Mouse (Mus musculus) spleen, postnatal 4 days (tissue): ENCODE results near the gene Akap5.

Source experiments
- DNase-seq, 2 experiments: peaks; one replicate each; pipeline ENCODE4 v3.0.0; 2022; ENCODE audit warnings: low spot score in 2 of 2

The Akap5 gene

DNA sequence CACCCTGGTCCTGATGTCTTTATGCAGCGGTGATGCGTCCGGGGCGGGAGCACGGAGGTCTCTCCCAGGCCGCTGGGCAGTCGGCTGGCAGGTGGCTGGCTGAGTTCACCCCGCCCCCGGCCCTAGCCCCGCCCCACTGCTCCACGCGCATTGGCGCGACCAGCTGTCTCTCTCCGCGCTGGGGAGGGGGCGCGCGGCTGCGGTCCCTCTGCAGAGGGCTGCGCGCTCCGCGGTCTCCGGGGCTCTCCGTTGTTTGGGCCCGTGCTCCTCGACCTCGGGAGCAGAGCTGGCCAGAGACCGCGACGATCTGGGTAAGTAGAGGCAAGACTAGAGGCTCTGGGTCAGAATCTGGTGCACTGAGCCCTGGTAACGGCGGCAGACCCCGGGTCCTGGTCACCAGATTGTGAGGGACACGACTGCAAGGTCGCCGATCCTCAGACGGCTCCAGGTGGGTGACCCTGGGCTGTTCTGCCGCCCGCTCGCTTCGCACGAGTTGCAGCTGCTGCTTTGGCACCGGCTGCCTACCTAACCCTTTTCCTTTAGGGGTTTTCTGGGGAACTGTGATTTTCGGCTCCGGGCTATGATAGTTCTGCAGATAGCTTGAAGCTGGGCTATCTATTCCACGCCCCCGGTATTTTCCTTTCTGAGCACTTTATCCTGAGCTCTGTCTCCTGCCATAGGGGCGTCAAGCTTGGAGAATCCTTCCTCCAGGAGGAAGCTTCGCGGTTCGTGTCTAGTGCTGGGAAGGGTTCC is at the start of gene Akap5:
Gene Akap5, plus strand, starts transcription at position 213 of the 753 bp plus-strand sequence.
- peak; percentile 25 to 72 for DNase-seq

DNA sequence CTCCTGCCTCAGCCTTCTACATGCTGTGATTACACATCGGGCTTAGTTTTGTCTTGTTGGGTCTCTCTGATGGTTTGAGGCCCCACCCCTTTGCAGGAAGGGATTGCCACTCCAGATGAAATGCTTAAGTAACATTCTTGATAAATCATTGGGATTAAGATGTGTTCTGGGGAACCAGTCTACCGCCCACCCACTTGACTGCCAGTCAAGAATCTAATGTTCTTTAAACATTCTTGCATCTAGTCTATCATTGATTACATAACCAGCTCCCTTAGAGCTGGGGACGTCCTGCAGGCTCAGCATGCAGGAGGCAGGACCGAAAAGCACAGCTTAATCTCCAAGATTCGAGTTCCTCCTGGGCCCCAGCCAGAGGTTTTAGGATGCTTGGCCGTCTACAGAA is 46.5 kb upstream of the Akap5 start:
- DNase-seq = no peak

DNA sequence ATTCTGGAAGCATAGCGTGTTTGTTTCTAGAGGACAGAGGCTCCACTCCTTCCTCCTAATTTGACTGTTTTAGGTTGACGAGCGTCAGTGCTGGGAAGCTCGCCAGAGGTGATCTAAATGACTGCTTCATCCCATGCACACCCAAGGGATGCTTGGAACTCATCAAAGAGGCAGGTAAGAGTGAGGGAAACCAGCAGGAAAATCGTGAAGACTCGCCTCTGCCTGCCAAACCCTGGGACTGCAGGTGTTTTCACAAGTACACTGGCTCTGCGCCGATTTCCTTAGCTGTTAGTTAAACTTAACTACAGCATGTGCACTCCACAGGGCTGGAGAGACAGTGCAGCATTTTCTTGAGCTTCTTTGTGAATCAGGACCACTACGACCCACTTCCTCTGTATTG is 44.1 kb upstream of the Akap5 start:
- DNase-seq = no peak

DNA sequence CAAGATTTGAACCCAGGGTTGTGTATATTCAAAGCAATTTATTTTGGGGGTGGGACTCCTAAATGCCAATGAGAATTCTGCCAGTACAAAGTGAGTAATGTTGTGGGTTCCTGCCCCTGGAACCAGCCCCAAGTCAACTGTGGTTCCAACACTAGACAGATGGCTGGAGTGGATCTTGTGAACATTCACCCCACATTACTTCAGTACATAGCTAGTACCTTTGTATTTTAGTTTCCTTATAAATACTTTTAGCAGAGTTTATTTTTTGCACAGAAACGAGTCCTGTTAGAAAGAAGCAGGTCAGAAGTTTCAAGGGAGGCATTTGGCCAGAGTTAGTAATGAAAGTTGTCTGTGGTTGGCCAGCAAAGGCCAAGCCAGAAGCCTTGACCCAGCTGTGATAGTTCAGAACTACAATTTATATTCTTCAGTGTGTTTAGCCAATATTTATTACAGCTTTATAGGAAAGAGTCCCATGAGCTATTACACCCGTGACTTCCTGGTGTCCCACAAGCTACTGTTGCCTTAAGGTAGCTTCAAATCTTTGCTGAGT is 43.5 kb upstream of the Akap5 start:
- no peak for DNase-seq

DNA sequence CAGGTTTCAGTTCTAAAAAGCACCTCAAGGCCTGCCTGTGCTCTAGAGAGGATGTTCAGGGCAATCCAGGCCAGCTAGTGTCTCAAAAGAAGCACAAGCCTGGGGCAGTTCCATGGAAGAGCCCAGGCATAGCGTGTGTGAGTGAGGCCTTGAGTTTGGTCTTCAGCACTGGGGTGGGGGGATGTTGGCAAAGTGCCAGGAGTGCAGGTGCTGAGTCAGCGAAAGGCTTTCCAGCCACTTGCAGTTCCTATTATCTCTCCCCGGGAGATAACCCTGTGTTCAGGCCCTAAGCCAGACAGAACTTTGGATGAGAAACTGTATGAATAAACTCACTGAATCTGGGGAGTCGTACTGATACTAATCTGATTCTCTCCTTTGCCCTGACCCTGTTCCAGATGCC is 42.6 kb upstream of the Akap5 start:
- no peak for DNase-seq

DNA sequence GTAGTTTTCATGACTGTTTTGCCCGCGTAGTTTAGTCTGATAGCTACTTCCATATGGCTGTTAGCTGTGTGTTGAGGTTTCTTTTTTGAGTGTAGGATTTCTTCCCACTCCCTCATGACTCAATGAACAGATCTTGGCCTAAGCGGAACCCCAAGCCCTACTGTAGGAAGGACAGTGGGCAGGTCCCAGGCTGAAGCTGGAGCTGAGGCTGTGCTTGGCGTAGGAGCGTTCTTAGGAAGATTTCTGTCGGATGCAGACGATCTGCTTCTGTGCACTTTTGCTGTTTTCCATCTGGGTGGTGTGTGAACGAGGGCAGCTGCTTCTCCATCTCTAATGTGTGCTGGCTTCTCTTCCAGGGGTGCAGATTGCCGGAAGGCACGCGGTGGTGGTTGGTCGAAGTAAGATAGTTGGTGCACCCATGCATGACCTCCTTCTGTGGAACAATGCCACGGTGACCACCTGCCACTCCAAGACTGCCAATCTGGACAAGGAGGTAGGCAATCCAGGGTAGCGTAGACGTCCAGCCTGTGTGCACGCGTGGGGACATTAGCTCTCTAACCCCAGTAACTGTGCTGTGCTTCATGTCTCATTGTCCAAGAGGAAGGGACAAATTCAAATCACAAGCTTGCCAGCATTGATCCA is 42.0 kb upstream of the Akap5 start:
- no peak for DNase-seq

DNA sequence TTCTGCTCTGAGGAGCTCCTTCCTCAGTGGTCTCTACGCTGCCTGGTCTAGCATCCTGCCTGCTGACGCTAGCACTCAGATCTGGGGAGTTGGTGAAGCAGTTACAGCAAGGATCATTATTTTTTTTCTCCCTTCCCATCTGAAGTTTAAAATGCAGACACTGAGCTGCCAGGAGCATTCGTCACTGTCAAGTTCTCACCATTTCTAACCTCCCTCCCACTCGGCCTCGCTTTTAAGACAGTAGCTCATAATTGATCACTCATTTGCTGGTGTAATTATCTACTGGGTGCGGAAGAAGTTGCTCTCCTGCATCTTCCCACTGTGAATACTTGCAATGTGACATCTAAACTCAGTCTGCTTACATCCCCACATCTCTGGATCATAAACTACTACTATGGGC is 39.3 kb upstream of the Akap5 start:
- no peak for DNase-seq

DNA sequence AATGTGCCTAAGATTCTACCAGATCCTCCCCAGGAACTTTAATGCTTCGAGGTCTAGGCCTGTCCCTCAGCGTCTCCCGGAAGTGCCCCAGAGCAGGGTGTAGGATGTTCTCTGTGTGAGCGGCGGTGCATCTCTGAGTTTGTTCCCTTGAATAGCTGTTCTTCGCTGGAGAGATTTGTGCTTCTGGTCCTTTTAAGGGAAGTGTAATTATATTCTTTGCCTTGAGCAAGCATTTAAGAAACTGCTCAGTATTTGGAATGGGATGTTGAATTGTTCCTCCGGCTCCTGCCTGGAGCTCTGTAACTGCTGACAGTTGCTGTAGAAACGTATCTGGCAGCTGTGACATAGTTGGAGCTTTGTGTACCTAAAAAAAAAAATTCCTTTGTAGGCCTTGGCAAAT is 36.7 kb upstream of the Akap5 start:
- DNase-seq = no peak

DNA sequence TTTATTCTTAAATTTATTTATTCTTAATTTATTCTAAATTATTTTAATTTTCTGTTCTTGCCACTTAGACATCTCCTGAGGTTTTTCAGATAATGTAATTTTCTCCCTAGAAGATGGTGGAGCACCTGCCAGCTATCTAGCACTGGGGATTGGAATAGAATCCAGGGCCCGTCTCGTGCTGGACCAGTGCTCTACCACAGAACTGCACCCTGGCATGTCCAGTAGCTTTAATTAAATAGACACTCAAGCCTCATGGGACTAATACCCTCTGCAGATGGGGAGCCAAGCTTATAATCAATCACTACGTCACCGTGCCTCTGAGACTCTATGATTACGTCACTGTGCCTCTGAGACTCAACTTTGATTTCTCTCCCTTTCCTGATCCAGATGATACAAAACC is 36.2 kb upstream of the Akap5 start:
- no peak for DNase-seq

DNA sequence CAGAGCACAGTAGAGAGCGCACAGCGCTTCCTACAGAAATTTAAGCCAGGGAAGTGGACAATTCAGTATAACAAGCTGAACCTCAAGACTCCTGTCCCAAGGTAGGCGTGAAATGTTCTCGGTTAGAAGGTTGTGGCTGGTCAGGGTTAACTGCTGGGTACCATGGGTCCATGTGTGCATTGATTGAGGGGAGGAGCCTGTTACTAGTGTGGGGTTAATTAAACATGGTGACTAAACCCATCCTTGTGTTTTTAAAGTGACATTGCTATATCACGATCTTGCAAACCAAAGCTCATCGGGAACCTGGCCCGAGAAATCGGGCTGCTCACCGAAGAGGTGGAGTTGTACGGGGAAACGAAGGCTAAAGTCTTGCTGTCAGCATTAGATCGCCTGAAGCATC is 35.3 kb upstream of the Akap5 start:
- DNase-seq = no peak

DNA sequence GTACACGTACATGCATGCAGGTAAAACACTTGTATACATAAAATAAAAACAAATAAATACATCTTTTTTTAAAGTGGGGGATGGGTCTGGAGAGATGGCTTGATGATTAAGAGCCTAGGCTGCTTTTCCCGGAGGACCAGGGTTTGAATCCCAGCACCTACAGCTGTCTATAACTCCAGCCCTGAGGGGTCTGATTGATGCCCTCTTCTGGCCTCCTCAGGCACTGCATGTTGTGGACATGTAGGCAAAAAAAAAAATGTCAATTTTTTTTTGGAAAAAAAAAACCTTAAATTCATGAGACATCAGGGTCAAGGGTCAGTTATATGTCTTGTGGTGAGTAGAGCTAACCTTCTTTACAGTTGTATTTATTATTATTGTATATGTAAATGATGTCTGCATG is 34.4 kb upstream of the Akap5 start:
- DNase-seq = no peak

DNA sequence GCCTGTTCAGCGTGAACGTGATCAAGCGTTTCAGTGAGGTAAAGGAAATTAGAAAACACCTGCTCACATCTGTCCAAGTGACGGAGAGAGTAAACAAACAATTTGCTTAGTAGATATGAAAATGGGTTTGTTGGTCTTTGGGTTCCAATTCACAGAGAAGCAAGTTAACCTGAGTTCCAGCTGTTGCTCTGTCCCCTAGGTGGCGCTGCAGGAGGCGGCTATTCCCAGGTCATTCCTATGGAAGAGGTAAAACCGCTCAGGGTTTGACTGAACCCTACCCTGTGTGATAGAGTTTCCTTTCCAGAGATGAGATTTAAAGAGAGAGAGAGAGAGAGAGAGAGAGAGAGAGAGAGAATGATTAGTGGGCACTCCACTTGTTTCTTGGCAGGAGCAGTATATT is 31.5 kb upstream of the Akap5 start:
- peak; percentile 47 to 80 for DNase-seq

DNA sequence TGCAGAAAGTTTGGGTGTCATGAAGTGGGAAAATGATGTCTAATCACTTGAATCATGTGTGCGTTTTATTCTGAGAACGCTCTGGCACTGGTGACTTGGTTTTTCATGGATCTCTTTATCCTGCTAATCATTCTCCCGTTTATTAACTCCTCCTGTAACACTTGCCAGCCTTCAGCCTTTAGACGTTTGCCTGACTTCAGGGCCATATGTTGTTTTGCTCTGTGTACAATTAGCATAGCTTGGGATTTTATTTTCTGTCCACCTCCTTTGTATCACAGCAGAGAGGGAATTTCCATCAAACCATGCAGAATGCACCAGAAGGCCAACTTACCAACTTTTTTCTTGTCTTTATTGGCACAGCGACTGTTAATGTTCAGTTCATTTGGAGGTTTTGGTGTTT is 26.9 kb upstream of the Akap5 start:
- DNase-seq = no peak

DNA sequence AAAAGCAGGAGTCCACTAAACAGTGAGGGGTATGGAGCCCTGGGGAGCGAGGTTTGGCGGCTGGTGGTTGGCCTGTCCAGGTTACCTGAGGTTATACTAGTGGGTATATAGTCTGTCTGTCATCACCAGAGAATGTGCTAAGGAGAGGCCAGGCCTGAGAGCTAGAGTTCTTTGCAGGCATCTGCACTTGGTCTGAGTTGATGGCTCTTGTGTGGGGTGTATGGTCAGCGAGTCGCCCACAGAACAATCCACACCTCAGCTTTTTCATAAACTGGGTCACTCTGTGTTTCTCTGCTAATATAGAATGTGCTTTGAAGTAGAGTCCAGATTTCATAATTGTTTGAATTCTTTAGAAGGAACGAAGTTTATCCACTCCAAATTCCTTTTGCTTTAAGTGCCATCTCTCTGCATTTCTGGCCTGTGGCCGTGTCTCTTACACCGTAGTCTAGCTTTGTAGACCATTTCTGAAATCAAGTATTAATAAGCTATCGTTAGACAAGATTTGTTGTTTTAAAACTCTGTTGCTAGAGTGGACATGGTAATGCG is 25.3 kb upstream of the Akap5 start:
- no peak for DNase-seq

DNA sequence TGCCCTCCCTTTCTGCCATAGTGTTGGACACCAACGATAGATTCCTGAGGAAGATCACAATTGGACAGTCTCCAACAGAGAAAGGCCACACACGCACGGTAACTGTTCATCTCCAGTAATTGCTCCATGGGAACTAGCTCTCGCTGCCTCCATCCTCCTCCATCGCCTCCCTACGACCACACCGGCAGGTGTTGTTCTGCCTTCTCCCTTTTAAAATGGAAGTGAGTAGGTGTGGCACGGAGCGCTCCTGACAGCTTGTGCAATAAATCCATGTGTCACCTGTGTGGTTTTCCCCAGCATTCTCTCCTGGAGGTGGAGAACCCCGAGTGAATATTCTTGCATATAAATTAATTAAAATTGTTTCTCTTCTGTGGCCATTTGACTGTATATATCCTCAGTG is 24.3 kb upstream of the Akap5 start:
- no peak for DNase-seq

DNA sequence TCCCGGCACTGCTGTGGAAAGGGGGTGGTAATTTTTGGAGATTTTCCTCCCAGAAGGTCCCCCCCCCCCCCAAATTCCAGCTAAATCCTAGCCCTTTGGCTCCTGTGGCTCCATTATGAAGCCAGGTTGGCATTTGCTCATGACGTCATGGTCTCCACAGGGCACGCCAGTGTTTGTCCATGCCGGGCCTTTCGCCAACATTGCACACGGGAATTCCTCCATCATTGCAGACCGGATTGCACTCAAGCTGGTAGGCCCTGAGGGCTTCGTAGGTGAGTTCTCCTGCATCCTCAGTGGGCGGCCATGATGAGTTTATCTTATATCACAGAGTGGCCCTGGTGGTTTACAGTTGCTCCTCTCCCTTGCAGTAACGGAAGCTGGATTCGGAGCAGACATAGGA is 21.2 kb upstream of the Akap5 start:
- no peak for DNase-seq

DNA sequence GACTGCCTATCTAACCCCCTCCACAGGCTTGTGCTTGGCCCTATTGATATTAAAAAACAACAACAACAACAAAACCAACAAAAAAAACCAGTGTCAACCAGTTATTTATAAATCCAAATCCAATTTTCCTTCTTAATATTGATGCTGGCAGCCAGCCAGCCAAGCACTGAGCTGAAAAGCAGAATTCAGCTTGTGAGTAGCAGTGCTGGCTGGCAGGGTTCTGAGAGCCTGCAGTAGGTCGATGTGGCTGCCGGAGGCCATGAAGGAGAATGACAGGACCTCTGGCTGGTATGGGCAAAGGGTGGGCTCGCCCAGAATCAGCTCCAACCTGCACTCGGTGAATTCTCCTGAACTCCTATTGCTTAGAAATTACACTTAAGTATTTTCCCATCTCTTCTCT is 20.5 kb upstream of the Akap5 start:
- no peak for DNase-seq

DNA sequence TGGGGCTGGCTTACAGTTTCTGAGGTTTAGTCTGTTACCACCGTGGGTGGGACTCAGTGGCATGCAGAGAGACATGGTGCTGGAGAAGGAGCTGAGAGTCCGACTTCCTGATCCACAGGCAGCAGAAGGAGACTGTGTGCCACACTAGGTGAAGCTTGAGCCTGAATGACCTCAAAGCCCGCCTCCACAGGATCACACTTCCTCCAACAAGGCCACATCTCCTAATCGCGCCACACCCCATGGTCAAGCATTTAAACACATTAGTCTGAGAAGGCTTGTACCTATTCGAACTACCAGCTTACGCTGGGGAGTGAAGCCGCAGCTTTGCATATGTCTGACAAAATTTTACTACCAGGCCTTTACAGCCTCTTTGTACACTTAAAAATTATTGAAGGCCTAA is 19.6 kb upstream of the Akap5 start:
- no peak for DNase-seq

DNA sequence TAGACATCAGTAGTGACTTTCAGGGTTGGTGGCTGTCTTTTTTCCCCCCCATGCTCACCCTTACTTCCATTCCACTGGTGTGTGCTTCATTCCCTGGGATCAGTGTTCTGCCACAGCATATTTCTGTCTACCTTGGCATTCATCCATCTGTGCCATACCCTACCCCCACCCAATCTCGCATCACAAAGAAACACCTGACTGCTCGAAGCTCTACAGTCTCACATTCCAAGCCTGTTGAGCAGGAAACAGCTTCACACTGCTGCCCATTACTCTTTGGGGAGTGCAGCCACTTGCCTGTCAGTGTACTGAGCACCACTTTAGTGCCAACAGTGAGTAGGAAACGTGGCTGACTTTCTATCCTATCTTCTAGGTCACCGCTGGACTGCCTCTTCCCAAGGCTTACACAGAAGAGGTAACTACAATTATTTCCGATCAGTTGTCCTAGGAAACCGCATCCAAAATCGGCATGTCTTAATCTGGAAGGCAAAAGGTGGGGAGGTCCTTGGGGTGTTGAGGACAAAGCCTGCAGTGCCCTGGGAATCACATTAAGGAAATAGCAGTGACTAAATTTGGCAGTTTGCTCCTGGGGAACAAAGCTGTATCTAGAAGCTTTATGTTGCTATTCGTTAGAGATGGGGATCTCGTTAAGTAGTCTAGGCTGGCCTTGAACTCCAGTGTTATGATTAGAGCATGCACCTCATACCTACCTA is 17.7 kb upstream of the Akap5 start:
- DNase-seq = no peak

DNA sequence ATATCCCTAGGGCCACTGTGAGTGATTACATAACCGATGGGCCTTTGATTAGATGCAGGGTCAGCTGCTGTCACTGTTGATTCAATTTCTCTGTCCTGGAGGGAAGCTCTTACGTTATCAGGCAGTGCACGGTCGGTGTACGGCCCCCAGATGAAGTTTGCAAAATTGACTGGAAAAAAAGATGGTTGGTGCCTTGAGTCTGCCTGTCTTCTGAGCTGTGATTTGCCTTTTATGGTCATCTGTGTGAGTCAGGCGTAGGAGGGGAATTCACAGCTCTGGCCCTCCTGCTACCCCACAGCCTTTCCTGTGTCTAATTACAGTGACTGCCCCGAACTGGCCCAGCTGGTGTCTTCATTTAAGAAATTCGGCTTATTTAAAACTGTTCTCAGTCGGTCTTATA is 16.7 kb upstream of the Akap5 start:
- DNase-seq = no peak

DNA sequence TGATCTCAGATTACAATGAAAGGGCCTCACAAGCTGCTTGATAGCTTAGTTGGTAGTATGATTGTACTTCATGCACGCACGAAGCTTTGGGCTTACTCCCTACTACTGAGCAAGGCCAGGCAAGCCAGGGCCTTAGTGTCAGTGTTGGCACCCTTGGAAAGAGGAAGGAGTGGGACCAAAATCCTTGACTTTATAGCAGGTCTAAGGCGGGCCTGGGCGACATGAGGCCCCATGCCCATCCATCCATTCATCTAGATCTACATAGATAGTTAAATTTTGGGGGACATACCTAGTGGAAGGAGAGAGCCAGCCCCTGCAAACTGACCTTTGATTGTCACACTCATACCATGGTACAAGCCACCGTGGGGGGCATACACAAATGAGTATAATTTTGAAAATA is 16.3 kb upstream of the Akap5 start:
- DNase-seq = no peak

DNA sequence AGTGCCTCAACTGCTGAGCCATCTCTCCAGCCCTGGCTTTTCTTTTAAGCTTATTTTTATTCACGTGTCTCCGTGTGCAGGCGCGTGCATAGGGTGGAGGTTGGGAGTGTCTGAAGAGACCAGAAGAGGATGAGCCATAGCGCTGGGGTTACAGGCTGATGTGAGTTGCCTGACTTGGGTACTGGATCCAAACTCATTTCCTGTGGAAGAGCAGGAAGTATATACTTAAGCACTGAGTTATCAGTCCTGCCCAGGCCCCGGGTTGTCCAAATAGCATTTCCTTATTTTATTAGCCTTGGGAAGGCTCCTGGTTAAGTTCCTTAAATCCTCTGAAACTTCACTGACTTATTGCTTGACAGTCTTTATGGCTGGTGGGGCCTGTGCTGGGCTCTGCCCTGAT is 14.7 kb upstream of the Akap5 start:
- DNase-seq = no peak

DNA sequence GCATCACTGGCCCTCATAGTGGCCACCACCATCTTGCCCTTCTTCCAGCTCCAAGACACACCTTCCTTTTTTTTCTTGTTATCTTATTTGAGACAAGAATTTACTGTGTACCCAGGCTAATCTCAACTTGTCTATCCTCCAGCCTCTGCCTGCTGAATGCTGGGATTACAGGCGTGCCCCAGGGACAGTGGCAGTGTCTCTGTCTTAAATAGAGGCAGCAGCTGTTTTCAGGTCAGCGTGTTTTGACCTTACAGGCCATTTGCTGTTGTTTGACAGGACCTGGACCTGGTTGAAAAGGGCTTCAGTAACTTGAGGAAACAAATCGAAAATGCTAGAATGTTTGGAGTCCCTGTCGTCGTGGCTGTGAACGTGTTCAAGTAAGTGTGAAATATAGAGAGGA is 14.1 kb upstream of the Akap5 start:
- DNase-seq = no peak
